Mouse (Mus musculus) liver, embryonic 16.5 days (tissue): ENCODE measurements around the gene Filip1l. TPM values are rescaled to one million over a fixed set of nuclear protein-coding genes. Genes with fewer than 3 reads are reported as not detected.

Experiments
- ATAC-seq: fragments of 200-750 bp; cut with Nextera tagmentation; 2 replicates; pipeline ENCODE4 v1.8.0; 2017; ENCODE audit warnings: low read depth, mild to moderate bottlenecking, moderate number of reproducible peaks, moderate library complexity
- H3K27ac ChIP-seq: fragments of 300-500 bp; sonication (generic); 2 replicates; pipeline ENCODE4 v1.5.1; 2014; ENCODE audit warnings: mild to moderate bottlenecking, low read length
- H3K27me3 ChIP-seq: fragments of 300-500 bp; sonication (generic); 2 replicates; pipeline ENCODE4 v1.6.1; 2014; ENCODE audit warnings: low read depth, low read length, mixed read lengths; ENCODE audit not compliant: control insufficient read depth, insufficient read depth
- H3K36me3 ChIP-seq: fragments of 300-500 bp; sonication (generic); 2 replicates; pipeline ENCODE4 v1.6.1; 2014; ENCODE audit warnings: mild to moderate bottlenecking; ENCODE audit not compliant: control insufficient read depth, insufficient read depth
- H3K4me1 ChIP-seq: fragments of 300-500 bp; sonication (generic); 2 replicates; pipeline ENCODE4 v1.6.1; 2014; ENCODE audit warnings: low read depth, low read length, mixed read lengths; ENCODE audit not compliant: control insufficient read depth
- H3K4me2 ChIP-seq: fragments of 300-500 bp; sonication (generic); 2 replicates; pipeline ENCODE4 v1.6.1; 2014; ENCODE audit warnings: low read depth, low read length, mixed read lengths
- H3K4me3 ChIP-seq: fragments of 300-500 bp; sonication (generic); 2 replicates; pipeline ENCODE4 v1.5.1; 2014; ENCODE audit warnings: low read depth, mild to moderate bottlenecking, low read length
- H3K9ac ChIP-seq: fragments of 300-500 bp; sonication (generic); 2 replicates; pipeline ENCODE4 v1.6.1; 2014; ENCODE audit warnings: low read depth, low read length
- H3K9me3 ChIP-seq: fragments of 300-500 bp; sonication (generic); replicated peaks from 2 replicates; pipeline ENCODE4 v1.6.1; 2016; ENCODE audit warnings: low read length; ENCODE audit not compliant: control insufficient read depth
- WGBS: fragments of 180-500 bp; shearing (Covaris S2); extraction: QIAGEN DNeasy Blood & Tissue Kit; methylation state at CpG from one replicate; pipeline ENCODE4 v1.1.7; 2014; ENCODE audit not compliant: insufficient replicate concordance; 5-methylcytosine and 5-hydroxymethylcytosine counted together
- polyA plus RNA-seq: library from polyadenylated mRNA; unstranded; fragments of >200 nt; fragmentation: Nextera tagmentation; extraction: Ambion mirVana; gene quantifications from 2 replicates; pipeline ENCODE4 v1.2.1, GENCODE M21; 2015

The Filip1l gene
- polyA plus RNA-seq, 1 experiment from 2014 or later: 5.0 TPM

- 60% methylated on average over 2 of the region's 2 CpGs for WGBS
- no peak for ATAC-seq
- Histone ChIP-seq H3K4me3 (no peak overlapping the region), H3K4me2 (no peak overlapping the region), H3K9ac (no peak overlapping the region), H3K9me3 (no peaks in the 10 kb centered on the region), H3K27me3 (no peaks in the 10 kb centered on the region), H3K4me1 (no peaks in the 10 kb centered on the region), H3K27ac (no peak overlapping the region), H3K36me3 (no peaks in the 10 kb centered on the region)
These were observed 203.4 kb downstream of the Filip1l start for GRCm38 (mm10) chr16:57556244-57556643.

- H3K4me2 ChIP-seq: no peak overlapping the region
- no peak overlapping the region for H3K4me3 ChIP-seq
- no peaks in the 10 kb centered on the region for H3K27me3 ChIP-seq
- no peaks in the 10 kb centered on the region for H3K36me3 ChIP-seq
- ATAC-seq: no peak
- no peak overlapping the region for H3K27ac ChIP-seq
- H3K9me3 ChIP-seq: no peaks in the 10 kb centered on the region
- H3K9ac ChIP-seq: no peak overlapping the region
- WGBS: 74% methylated on average over 3 of the region's 3 CpGs
- H3K4me1 ChIP-seq: no peaks in the 10 kb centered on the region
These were observed 205.4 kb downstream of the Filip1l start for GRCm38 (mm10) chr16:57558258-57558657.

- no peak overlapping the region for H3K9ac ChIP-seq
- 58% methylated on average over 1 of the region's 1 CpGs for WGBS
- ATAC-seq: no peak
- H3K36me3 ChIP-seq: no peaks in the 10 kb centered on the region
- H3K4me1 ChIP-seq: no peaks in the 10 kb centered on the region
- no peak overlapping the region for H3K4me3 ChIP-seq
- no peaks in the 10 kb centered on the region for H3K27me3 ChIP-seq
- no peaks in the 10 kb centered on the region for H3K9me3 ChIP-seq
- H3K4me2 ChIP-seq: no peak overlapping the region
- no peak overlapping the region for H3K27ac ChIP-seq
These were observed 207.3 kb downstream of the Filip1l start for GRCm38 (mm10) chr16:57560185-57560584.

DNA sequence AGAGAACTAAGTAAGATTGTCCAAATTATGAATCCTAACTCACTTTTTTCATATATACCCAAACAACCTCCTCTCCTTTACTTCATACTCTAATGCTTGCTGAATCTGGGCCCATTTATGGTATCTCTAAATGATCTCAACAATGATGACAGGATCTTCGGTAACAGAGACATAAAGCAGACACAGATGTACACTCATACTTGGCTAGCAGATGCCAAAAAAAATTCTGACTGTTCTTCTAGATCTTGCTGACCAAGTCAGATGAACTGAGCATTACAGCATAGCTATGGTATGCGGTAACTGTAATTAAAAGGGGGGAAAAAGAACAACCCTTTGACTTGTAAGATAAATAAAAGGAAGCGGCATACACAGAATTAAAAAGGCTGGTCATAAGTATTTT is 210.6 kb downstream of the Filip1l start:
- H3K27me3 ChIP-seq: no peaks in the 10 kb centered on the region
- no peaks in the 10 kb centered on the region for H3K36me3 ChIP-seq
- no peak overlapping the region for H3K4me2 ChIP-seq
- WGBS: 78% methylated on average over 3 of the region's 3 CpGs
- no peak overlapping the region for H3K9ac ChIP-seq
- no peak overlapping the region for H3K4me3 ChIP-seq
- H3K4me1 ChIP-seq: no peaks in the 10 kb centered on the region
- no peak overlapping the region for H3K27ac ChIP-seq
- no peak for ATAC-seq
- no peaks in the 10 kb centered on the region for H3K9me3 ChIP-seq

GRCm38 (mm10) chr16:57564807-57565206 is 211.9 kb downstream of the Filip1l start:
- Histone ChIP-seq H3K4me3 (no peak overlapping the region), H3K36me3 (no peaks in the 10 kb centered on the region), H3K9ac (no peak overlapping the region), H3K4me2 (no peak overlapping the region), H3K9me3 (no peaks in the 10 kb centered on the region), H3K27ac (no peak overlapping the region), H3K4me1 (no peaks in the 10 kb centered on the region), H3K27me3 (no peaks in the 10 kb centered on the region)
- ATAC-seq: no peak
- WGBS: 36% methylated on average over 1 of the region's 1 CpGs

DNA sequence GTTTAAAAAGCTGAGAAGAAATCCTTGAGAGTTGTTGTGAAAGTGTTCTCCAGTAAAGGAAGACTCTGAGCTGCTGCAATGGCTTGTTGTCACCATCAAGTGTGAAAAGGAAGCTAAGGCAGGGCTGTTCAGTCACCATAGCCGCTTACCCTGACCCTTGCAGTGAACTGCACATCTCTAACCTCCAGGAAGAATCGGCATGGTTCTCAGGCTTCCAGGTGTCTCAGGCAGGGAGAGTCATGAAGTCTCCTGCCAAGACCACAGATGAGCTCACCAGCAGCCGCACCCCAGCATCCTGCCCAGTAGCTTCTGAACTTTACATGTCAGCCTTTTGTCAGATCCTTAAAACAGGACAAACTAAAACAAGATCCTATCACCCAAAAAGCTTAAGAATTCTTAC is 213.3 kb downstream of the Filip1l start:
- no peaks in the 10 kb centered on the region for H3K4me1 ChIP-seq
- H3K27ac ChIP-seq: no peak overlapping the region
- H3K36me3 ChIP-seq: no peaks in the 10 kb centered on the region
- 78% methylated on average over 3 of the region's 3 CpGs for WGBS
- H3K9ac ChIP-seq: no peak overlapping the region
- no peaks in the 10 kb centered on the region for H3K27me3 ChIP-seq
- H3K4me2 ChIP-seq: no peak overlapping the region
- H3K4me3 ChIP-seq: no peak overlapping the region
- ATAC-seq: no peak
- H3K9me3 ChIP-seq: no peaks in the 10 kb centered on the region

DNA sequence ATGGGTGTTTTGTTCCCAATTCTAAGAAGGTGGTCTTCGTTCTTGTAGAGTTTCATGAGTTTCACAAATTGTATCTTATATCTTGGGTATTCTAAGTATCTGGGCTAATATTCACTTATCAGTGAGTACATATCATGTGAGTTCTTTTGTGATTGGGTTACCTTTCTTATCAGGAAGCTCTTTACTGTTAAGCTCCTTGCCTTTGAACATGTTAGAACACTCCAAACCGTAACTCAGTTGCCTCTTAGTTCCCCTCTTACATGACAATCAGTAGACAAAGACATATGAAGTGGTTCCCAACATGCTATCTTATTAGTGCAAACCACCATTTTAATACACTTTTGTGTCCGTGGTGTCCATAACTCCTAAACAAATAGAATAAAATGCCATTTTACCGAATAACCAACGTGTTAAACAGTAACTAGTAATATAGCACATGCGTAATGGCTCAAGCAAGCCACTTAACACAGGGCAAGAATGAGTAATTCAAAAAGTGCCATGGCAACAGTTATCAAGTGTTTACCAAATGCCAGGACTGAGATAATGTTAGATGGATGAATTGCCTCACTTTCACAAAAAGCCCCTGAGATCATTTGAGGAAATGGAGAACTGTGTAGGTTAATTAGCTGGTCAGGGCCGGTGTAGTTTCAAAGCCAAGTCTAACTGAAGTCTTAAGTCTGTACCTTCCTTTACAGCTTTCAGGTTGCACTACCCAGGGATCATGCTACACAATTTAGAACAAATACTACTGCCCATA is 215.9 kb downstream of the Filip1l start:
- no peaks in the 10 kb centered on the region for H3K36me3 ChIP-seq
- WGBS: 69% methylated on average over 7 of the region's 7 CpGs
- H3K27ac ChIP-seq: no peak overlapping the region
- H3K4me2 ChIP-seq: no peak overlapping the region
- no peaks in the 10 kb centered on the region for H3K4me1 ChIP-seq
- no peaks in the 10 kb centered on the region for H3K27me3 ChIP-seq
- ATAC-seq: no peak
- H3K9ac ChIP-seq: no peak overlapping the region
- H3K4me3 ChIP-seq: no peak overlapping the region
- no peaks in the 10 kb centered on the region for H3K9me3 ChIP-seq

DNA sequence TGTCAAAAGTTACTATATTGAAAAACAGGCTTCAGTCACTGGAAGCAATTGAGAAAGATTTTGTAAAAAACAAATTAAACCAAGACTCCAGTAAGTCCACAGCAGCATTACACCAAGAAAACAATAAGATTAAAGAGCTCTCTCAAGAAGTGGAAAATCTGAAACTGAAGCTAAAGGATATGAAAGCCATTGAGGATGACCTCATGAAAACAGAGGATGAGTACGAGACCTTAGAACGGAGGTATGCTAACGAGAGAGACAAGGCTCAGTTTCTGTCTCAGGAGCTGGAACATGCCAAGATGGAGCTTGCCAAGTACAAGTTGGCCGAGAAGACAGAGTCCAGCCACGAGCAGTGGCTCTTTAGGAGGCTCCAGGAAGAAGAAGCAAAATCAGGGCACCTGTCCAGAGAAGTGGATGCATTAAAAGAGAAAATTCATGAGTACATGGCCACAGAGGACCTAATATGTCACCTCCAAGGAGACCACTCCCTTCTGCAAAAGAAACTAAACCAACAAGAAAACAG is 218.0 kb downstream of the Filip1l start:
- no peaks in the 10 kb centered on the region for H3K9me3 ChIP-seq
- WGBS: 72% methylated on average over 5 of the region's 5 CpGs
- H3K27me3 ChIP-seq: no peaks in the 10 kb centered on the region
- H3K9ac ChIP-seq: no peak overlapping the region
- H3K36me3 ChIP-seq: no peaks in the 10 kb centered on the region
- no peak overlapping the region for H3K27ac ChIP-seq
- no peak overlapping the region for H3K4me2 ChIP-seq
- H3K4me1 ChIP-seq: no peaks in the 10 kb centered on the region
- no peak overlapping the region for H3K4me3 ChIP-seq
- ATAC-seq: no peak

DNA sequence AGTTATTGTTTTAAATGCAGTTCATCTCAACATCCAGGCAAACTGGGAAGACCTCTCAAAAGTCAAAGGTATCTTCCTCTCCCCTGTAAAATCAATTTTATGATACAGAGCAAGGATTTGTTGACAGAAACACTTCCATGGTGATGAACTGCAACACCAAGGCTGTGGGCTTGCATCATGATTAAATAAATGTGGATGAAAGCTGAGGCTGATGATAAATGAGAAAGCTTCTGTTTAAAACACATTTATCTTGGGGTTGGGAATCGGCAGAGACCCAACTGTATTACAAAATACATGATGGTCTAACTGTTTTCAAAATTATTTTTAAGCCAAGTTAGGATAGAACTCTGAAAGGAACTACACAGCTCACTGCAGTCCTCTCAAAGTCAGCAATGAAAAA is 220.9 kb downstream of the Filip1l start:
- WGBS: 58% methylated on average over 1 of the region's 1 CpGs
- no peaks in the 10 kb centered on the region for H3K27me3 ChIP-seq
- ATAC-seq: no peak
- H3K4me3 ChIP-seq: no peak overlapping the region
- no peaks in the 10 kb centered on the region for H3K4me1 ChIP-seq
- no peak overlapping the region for H3K27ac ChIP-seq
- no peaks in the 10 kb centered on the region for H3K36me3 ChIP-seq
- H3K9ac ChIP-seq: no peak overlapping the region
- no peak overlapping the region for H3K4me2 ChIP-seq
- H3K9me3 ChIP-seq: no peaks in the 10 kb centered on the region
